Mouse (Mus musculus) spleen, postnatal 4 days (tissue): ENCODE data around the gene Gm45844.
"Not testable (repeated sequence)": the region's sequence is repeated elsewhere in the genome, so short reads cannot be mapped to it uniquely, and the experiment has no call there.

Experiments used
- DNase-seq, 2 experiments: peaks; one replicate each; pipeline ENCODE4 v3.0.0; 2022; ENCODE audit warnings: low spot score in 2 of 2

Gm45844 gene

DNA sequence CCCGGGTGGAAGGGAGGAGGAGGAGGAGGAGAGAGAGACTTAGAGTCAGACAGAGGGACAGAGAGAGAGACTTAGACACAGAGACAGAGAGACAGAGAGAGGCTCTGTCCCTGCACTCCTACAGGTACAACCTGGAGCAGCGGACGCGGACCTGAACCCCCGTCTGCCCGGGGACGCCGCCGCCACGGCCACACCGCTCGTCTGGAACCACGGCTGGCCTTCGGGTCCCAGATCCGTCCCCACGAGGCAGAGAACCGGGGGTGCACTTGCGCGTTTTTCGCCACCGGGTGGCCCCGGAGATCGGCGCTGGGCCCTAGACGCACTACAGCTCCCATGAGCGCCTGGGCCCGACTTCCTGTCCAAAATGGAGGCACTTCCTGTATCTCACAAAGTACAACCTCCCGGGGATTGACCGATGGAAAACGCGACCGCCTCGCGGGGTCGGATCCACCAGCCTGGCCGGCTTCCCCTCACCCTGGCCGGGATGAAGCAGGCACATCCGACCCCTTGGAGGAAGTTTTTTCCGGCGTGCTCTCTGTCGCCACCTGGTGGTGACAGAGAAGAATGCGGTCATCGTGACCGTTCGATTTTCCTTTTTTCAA is at the start of gene Gm45844:
Gm45844 (minus strand) TSS at position 324 of the 602 bp plus-strand sequence.
- peak; percentile 81 to 90 for DNase-seq

GRCm38 (mm10) chr7:7295595-7295994 is 17.5 kb upstream of the Gm45844 start:
- DNase-seq = peak; percentile 48 to 70

DNA sequence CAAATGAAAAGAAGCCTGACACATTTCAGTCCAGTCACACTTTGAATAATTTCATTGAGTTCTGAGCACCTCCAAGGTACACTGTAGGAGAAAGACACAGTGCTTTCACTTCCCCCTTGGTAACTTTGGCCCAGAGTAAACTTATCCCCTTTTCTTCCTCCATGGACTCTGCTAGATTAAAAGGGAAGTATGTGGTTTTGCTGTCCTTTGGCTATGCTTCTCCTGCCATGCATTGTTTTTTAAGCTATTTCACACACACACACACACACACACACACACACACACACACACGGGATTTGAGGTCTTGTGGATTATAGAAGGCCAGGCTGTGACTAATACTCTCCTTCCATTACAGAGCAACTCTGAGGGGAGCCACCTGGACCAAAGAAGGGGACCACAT is 3.3 kb upstream of the Gm45844 start:
- no peak for DNase-seq

DNA sequence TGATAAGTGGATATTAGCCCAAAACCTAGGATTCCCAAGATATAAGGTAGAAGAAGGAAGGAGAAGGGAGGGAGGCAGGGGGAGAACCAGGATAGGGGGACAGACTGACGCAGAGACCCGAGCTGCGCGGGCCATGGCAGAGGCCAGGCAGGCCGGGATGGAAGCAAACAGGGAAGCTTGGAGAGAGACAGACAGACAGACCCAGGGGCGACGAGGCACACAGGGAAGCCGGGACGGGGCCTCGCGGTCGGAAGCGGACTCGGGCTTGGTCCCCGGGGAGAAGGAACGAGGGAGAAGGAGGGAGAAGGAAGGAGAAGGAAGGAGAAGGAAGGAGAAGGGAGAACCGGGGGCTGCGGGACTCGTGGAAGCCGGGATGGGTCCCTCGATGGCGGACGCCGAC is 533 bp downstream of the Gm45844 start:
- peak in 1 of 2 experiments; percentile 66 for DNase-seq

DNA sequence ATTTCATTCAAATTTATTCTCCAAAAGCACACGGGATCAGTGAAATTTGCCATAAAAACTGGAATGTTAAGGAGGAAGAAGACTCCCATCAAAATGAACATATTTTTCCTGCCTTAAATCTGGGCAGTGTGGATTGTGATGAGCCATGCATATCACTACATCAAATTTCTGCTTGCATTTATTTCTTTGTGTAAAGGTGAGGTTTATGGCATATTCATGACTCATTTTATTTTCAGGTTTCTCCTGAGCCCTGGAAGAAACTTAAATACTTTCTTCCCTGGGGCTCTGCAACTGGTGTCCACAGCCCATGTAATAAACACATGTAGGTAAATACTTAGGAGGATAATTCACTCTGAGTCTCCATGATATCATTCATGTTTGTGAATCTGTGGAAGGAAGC is 30.9 kb downstream of the Gm45844 start, which contains the start of gene Vmn2r29:
Vmn2r29 (minus strand) TSS at position 101 of the 400 bp plus-strand sequence.
- DNase-seq = not testable (repeated sequence)

DNA sequence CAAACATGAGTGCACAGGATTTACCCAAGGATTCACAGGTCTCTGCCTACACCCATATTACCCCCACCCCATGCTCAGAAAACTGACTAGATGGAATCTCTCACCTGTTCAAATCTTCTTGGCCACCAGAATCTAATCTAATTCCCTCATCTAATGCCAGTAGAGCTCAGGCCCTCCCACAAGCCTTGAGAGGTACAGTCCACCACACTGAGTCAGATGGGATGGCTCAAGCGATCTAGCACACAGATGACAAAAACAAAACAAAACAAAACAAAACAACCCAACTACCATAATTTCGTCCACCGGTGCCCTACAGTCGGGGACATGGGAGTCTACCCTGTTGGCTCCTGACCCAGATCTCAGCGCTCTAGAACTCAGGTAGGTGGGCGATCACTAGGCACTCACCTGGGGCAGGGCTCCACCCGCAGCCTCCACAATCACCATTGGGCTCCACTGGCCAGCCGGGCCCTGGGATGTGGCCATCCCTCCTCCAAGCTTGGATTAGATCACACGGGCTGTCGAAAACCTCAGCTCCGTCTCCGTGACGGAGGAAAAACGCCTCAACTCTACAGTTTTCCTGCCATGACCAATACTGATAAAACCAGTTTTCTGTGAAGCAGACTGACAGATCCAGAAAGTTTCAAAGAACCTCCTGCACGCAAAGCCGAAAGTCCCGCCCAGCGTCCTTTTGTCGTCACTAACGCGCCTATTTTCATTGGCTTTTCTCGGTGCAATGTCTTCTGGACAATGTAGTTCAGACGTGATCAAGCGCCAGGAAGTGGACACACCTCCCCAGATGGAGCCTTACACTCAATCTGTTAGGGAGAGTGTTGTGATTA is 68.6 kb downstream of the Gm45844 start, which contains the start of gene Zfp772:
Zfp772 (minus strand) TSS at position 686 of the 839 bp plus-strand sequence.
- DNase-seq = peak in 1 of 2 experiments; percentile 28

- peak; percentile 43 to 80 for DNase-seq
Observed at GRCm38 (mm10) chr7:7188191-7188942, 89.7 kb downstream of the Gm45844 start.

- DNase-seq = no peak
Observed at GRCm38 (mm10) chr7:7187417-7188190, 90.5 kb downstream of the Gm45844 start.

DNA sequence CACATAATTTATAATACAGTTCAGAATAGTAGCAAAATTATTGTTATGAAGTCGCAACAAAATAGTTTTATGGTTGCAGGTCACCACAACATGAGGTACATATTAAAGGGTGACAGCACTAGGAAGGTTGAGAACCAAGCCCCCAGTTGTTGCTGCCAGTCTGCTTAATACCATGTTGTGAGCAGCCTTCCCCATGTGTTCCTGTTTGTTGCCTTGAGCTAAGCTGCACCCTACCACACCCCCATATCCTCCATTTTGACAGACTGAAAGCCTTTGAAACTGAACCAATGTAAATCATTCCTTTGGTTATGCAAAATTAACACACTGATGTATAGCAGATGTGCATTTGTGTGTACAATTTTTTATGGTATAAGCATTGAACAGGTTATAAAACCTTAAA is 92.2 kb downstream of the Gm45844 start:
- DNase-seq = no peak

DNA sequence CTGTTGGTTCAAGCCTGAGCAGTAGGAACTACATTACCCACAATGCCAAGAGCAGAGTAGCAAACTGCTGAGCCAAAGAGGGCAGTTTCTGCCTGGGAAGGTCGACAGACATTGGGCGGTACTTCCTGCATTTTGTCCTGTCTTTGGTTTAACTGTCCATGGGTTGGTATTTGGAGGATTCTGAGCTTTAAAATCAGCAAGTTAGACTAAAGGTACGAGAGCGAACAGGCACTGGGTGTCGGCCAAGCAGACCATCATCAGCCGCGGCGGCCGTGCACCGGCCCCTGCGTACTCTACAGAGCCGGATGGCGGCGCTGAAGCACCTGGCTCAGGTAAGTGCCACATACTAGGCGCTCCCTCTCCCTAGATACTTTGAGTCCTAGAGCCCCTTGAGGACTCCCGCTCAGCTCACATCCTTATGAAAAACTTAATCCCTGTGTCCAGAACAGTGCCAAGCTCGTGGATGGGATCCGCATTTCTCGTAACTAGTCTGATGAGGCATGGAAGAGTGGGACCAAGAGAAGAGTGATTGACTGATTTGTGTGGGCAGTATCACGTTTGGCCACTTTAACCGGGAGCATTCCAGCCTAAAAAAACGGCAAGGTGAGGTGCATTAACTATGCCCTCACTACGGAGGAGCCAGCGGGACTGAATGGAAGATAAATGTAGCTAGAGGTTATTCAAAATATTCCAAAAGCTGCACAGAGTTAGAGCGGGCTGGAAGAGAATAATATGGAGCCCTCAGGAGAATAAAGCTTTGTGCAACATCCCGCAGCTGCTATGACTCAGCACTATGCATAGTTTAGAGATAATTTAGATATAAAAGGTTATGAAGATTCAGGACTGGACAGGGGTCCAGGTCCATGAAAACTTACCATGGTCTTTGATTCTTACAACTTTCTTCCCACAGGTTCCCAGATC is 106.6 kb downstream of the Gm45844 start, which contains the start of gene Zfp418:
Zfp418 (plus strand) TSS at position 104 of the 921 bp plus-strand sequence.
- DNase-seq = peak in 1 of 2 experiments; percentile 19
